9 mouse cellular contexts compared by ENCODE assay signal in genomic region chr1:159670629-159671150, GRCm38 (mm10).
DNase-seq lines count a peak whose midpoint lies in the region; ATAC-seq and TF ChIP-seq lines count a peak whose summit lies in the region.
"Had no signal": no experiment of that assay in that cellular context is flagged by ENCODE, and none has a peak within 500 bp of the region (broad histone marks: within the 10 kb centered on the region; RNA-seq: fewer than 3 reads in every experiment).

No protein-coding gene starts in this region.

- no peak for TF ChIP-seq CTCF in intestine, postnatal 0 days (IDR thresholded peaks at IDR 0.05; ENCODE audit: low read depth)

- 45% methylated on average over 16 of the region's 16 CpGs for WGBS in heart, embryonic 10.5 days
- WGBS in embryonic facial prominence, embryonic 10.5 days: 52% methylated on average over 16 of the region's 16 CpGs
- 60% methylated on average over 16 of the region's 16 CpGs for WGBS in intestine, postnatal 0 days
- WGBS in lung, embryonic 16.5 days: 35% methylated on average over 16 of the region's 16 CpGs

- no peak overlapping the region for H3K9ac ChIP-seq in intestine, postnatal 0 days (ENCODE audit: low read depth, low read length)
- H3K9ac ChIP-seq in lung, embryonic 16.5 days (ENCODE audit: low read length): no peak overlapping the region

- H3K4me2 ChIP-seq in intestine, postnatal 0 days (replicated peaks; ENCODE audit: low read depth): 0 out of 2 replicates have a peak overlapping the region, but pooled peaks have one; percentile 2
- peak overlapping the region; percentile 35; the same call in 1 of the 2 replicates for H3K4me2 ChIP-seq in lung, embryonic 16.5 days (ENCODE audit: low read depth, low read length)

- peaks cover 10% of the 10 kb centered on the region for H3K4me1 ChIP-seq in heart, embryonic 10.5 days
- H3K4me1 ChIP-seq in embryonic facial prominence, embryonic 10.5 days: peaks cover 8% of the 10 kb centered on the region
- H3K4me1 ChIP-seq in intestine, postnatal 0 days (replicated peaks; ENCODE audit: control insufficient read depth, insufficient read depth, low read length): no peaks in the 10 kb centered on the region
- H3K4me1 ChIP-seq in lung, embryonic 16.5 days (replicated peaks; ENCODE audit: control insufficient read depth, insufficient read depth, low read length): peaks cover 4% of the 10 kb centered on the region; the same call in 1 of the 2 replicates

- H3K27ac ChIP-seq in heart, embryonic 10.5 days: no peak overlapping the region
- H3K27ac ChIP-seq in embryonic facial prominence, embryonic 10.5 days (replicated peaks): 0 out of 2 replicates have a peak overlapping the region, but pooled peaks have one; percentile 19
- H3K27ac ChIP-seq in intestine, postnatal 0 days (ENCODE audit: low read depth, low read length): no peak overlapping the region
- no peak overlapping the region for H3K27ac ChIP-seq in lung, embryonic 16.5 days (ENCODE audit: low read length)
- H3K27ac ChIP-seq: macrophage had no signal

- H3K9me3 ChIP-seq in heart, embryonic 10.5 days: no peaks in the 10 kb centered on the region
- H3K9me3 ChIP-seq in embryonic facial prominence, embryonic 10.5 days: no peaks in the 10 kb centered on the region
- H3K9me3 ChIP-seq in intestine, postnatal 0 days (ENCODE audit: control insufficient read depth): no peaks in the 10 kb centered on the region
- no peaks in the 10 kb centered on the region for H3K9me3 ChIP-seq in lung, embryonic 16.5 days (ENCODE audit: control insufficient read depth, low read length)

- no peaks in the 10 kb centered on the region for H3K36me3 ChIP-seq in heart, embryonic 10.5 days
- no peaks in the 10 kb centered on the region for H3K36me3 ChIP-seq in embryonic facial prominence, embryonic 10.5 days (replicated peaks)
- H3K36me3 ChIP-seq in intestine, postnatal 0 days (ENCODE audit: control insufficient read depth, insufficient read depth): no peaks in the 10 kb centered on the region
- H3K36me3 ChIP-seq in lung, embryonic 16.5 days (ENCODE audit: control insufficient read depth, insufficient read depth, low read length): no peaks in the 10 kb centered on the region

- H3K4me3 ChIP-seq in heart, embryonic 10.5 days: no peak overlapping the region
- H3K4me3 ChIP-seq in embryonic facial prominence, embryonic 10.5 days: no peak overlapping the region
- H3K4me3 ChIP-seq in intestine, postnatal 0 days (ENCODE audit: low read depth, low read length): no peak overlapping the region
- H3K4me3 ChIP-seq in lung, embryonic 16.5 days (ENCODE audit: low read length): peak overlapping the region; percentile 2; the same call in 1 of the 2 replicates

- no peaks in the 10 kb centered on the region for H3K27me3 ChIP-seq in heart, embryonic 10.5 days (ENCODE audit: insufficient read depth, poor library complexity, severe bottlenecking)
- no peaks in the 10 kb centered on the region for H3K27me3 ChIP-seq in embryonic facial prominence, embryonic 10.5 days (replicated peaks; ENCODE audit: low read depth, poor library complexity, severe bottlenecking)
- no peaks in the 10 kb centered on the region for H3K27me3 ChIP-seq in intestine, postnatal 0 days (replicated peaks; ENCODE audit: control insufficient read depth, insufficient read depth, low read length)
- H3K27me3 ChIP-seq in lung, embryonic 16.5 days (ENCODE audit: control insufficient read depth, insufficient read depth, low read depth, low read length): no peaks in the 10 kb centered on the region

- ATAC-seq in intestine, postnatal 0 days: no peak
- ATAC-seq in lung, embryonic 16.5 days (ENCODE audit: low read depth): peak; percentile 73

- peak; percentile 96 for DNase-seq in heart, adult 11 months
- no peak for DNase-seq in heart, embryonic 10.5 days (ENCODE audit: low spot score)
- DNase-seq in embryonic facial prominence, embryonic 10.5 days (ENCODE audit: low spot score): no peak
- DNase-seq in heart, adult 18-20 months: peak; percentile 61 to 74
- DNase-seq in right cerebral cortex, adult 2 months (ENCODE audit: low spot score in 2 of 2): peak; percentile 70 to 79
- no peak for DNase-seq in spleen, postnatal 10 days (ENCODE audit: low spot score in 2 of 2)

Comparison
In these comparisons a context has a peak if more than half of its experiments do, and no peak if none do; other contexts are left out.
1. DNase-seq: peak in heart, adult 11 months (single experiment), heart, adult 18-20 months (2 of 2) and right cerebral cortex, adult 2 months (2 of 2); none in heart, embryonic 10.5 days (single experiment), embryonic facial prominence, embryonic 10.5 days (single experiment) and spleen, postnatal 10 days (0 of 2).